Mouse (Mus musculus) kidney, postnatal 36 days (tissue): Measurements from ENCODE around the gene Nsf.
A peak's percentile ranks its signal among the peaks of the same experiment; 100 is the strongest.
"Not testable (repeated sequence)": the region's sequence is repeated elsewhere in the genome, so short reads cannot be mapped to it uniquely, and the experiment has no call there.

Experiments used
- DNase-seq, 2 experiments: peaks; one replicate each; pipeline ENCODE4 v3.0.0; 2021 to 2022; ENCODE audit warnings: mixed read lengths in 2 of 2

Nsf gene

GRCm38 (mm10) chr11:103890337-103891186 lies 63.3 kb downstream of the Nsf start:
- DNase-seq: no peak

DNA sequence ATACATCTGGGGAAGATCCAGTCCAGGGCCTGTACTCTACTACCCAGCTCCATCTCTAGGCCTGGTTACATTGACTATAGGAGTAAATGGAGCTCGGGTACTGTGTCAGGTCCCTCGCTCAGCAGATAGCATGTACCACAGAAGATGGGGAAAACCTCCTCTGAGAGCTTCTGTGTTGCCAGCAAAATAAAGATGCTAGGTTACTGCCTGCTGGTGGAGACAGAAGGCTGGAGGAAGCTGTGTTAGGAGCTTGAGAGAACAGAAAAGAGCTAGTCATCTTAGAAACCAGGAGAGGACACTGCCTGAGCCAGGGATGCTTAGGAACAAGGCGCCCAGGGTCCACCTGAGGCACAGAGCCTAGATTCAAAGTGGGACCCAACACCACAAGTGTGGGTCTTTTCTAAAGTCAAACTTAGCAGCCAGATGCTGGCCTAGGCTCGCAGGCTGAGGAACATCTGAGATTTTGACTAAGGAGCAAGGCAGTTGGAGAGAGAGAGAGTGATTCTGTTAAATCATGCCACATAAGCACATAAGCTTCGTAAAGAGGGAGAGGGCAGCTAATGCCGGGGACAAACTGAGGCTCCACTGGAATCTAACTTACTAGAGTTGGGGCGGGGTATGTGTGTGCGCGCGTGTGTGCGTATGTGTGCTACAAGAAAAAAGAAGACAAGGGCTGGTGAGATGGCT lies 66.0 kb downstream of the Nsf start:
- no peak for DNase-seq

DNA sequence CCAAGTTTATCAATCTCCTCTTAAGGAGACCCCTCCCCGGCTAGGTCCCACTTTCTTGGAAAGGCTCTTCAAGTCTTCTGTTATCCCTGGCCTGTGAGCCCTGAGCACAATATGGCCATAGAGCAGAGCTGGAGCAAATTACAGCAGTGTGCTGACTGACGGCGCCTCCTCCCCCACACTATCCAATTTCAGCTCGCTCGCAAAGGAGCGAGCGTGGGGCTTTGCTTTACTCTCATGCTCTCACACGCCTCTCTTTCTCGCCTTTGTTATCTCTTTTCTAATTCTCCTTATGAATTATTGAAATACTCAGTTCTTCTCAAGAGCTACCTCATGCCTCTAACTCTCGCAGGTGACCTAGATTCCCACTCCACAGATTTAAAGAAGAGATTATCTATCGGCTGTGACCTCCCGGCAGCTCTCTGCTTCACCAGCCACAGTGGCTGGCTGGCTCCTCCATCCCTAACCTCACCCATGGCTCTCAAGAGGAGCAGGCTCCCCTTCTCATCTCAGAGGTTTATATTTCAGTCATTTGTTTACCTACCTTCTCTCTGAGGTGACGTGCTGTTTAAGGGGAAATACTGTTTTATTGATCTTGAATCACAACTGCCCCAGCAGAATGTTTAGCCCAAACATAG lies 69.0 kb downstream of the Nsf start:
- DNase-seq: no peak

- DNase-seq: no peak
Observed at GRCm38 (mm10) chr11:103883793-103884192, 70.1 kb downstream of the Nsf start.

GRCm38 (mm10) chr11:103879476-103879875 lies 74.4 kb downstream of the Nsf start:
- not testable (repeated sequence) for DNase-seq

DNA sequence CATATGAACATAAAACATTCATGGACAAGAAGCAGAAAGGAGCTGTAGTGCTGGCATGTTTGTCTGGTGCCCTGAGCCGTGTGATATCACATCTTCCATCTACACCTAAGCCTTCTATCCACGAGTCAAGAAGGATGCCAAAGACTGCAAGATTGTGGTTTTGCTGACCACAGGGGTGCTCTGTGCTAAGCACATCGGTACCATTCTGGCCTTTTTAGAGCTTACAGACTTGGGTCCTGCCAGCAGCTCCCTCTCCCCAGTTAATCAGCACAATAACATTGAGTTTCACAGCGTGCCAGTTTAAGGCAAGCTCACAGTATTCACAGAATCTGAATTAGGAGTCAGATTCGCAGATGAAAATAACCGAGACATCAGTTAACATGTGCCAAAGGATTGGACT lies 75.4 kb downstream of the Nsf start:
- DNase-seq: no peak

DNA sequence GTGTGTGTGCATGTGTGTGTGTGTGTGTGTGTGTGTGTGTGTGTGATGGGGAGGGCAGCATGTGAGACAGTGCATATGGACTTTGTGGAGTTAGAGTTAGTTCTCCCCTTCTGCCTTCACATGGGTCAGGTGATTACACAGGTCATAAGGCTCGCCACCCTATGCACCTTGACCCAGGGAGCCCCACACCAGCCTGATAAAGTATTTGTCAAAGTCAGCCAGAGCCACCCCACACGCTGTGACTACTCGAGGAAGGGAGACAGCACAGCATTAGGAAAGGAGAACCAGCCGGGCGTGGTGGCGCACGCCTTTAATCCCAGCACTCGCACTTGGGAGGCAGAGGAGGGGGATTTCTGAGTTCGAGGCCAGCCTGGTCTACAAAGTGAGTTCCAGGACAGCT lies 83.5 kb downstream of the Nsf start:
- no peak for DNase-seq

DNA sequence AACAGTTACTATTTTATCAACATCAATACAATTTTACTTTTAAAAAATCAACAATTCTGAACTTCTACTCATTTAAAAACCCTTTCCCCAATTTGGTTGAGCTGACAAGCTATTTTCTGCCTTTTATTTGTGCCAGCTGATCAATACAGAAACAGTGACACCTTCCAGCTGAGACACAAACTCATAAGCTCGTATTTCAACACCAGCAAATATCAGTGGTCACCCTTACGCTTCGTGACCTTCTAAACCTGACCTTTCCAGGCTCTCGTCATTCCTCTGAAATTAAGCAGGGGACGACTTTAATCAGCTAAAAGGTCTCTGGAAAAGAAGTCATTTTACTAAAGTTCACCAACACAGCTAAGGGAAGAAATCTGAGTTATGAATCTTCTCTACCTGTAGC lies 86.2 kb downstream of the Nsf start:
- no peak for DNase-seq

- no peak for DNase-seq
Observed at GRCm38 (mm10) chr11:103865346-103865745, 88.5 kb downstream of the Nsf start.

- DNase-seq: no peak
Observed at GRCm38 (mm10) chr11:103864486-103864885, 89.4 kb downstream of the Nsf start.

GRCm38 (mm10) chr11:103862951-103863350 lies 90.9 kb downstream of the Nsf start:
- no peak for DNase-seq

GRCm38 (mm10) chr11:103859933-103860610 lies 93.8 kb downstream of the Nsf start:
- DNase-seq: no peak

GRCm38 (mm10) chr11:103858760-103859159 lies 95.1 kb downstream of the Nsf start:
- DNase-seq: peak in 1 of 2 experiments; percentile 23

DNA sequence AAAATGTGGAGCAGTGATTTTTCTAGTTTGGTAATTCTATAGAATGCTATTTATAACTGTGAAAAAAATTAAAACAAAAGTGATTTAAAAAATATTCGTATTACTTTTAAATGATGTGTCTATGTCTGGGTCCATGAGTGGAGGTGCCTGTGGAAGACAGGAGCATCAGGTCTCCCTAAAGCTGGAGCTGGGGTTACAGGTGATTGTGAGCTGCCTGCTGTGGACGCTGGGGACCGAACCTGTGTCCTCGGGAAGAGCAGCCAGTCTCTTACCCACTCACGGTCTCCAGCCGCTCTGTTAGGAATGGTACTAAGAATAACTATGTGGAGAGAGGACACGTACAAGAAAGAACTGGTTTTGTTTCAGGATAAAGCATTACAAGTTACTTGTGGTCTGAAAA lies 97.2 kb downstream of the Nsf start:
- no peak for DNase-seq

GRCm38 (mm10) chr11:103854294-103854693 lies 99.6 kb downstream of the Nsf start:
- DNase-seq: no peak

GRCm38 (mm10) chr11:103853284-103853920 lies 100.5 kb downstream of the Nsf start:
- no peak for DNase-seq

DNA sequence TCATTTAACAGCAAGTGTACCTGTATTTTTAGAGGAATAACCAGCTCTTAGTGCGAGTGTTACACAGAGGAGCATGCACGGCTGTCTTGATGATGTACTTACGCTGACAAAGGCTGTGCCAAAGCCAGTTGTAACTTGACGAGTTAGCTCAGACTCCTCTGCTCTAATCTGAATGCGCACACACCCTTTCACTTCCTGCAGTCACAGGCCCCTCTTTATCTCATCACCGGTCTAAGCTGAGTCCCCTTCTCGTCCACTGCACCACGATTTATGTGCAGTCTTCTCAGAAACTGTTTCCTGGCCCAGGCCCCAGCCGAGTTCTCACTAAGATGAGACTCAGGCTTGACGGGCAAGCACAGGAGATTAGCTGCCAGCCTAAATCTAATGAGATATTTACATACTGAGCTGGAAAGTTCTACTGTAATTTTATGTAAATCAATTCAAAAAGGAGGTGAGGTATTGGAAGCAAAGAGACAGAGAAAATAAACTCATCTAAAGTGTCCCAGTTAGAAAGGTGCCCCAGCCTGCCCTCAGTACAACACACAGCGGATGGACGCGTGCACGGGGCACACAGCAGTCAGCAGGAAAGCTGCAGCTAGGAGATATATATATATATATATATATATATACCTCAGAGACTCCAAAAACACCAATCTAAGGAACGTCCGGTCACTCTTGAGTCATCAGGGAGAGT lies 101.1 kb downstream of the Nsf start:
- DNase-seq: no peak

DNA sequence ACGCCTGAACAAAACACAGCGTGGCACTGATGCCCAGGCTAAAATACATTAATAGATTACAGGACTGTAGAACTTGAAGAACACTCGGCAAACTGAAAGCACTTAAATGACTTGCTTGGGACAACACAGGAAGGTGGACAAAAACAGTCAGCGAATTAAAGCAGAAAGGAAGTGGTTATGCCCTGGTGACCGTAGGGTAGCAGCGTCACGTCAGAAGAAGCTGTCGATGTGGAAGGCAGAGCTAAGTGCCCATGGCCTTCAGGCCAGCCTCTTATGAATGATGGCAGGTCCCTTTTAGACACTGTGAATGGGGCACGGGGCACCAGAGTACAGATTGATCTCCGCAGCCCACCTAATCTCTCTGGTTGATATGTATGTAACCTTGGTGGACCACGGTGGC lies 105.6 kb downstream of the Nsf start:
- DNase-seq: no peak

- no peak for DNase-seq
Observed at GRCm38 (mm10) chr11:103840834-103841233, 113.0 kb downstream of the Nsf start.

- no peak for DNase-seq
Observed at GRCm38 (mm10) chr11:103838955-103839354, 114.9 kb downstream of the Nsf start.

DNA sequence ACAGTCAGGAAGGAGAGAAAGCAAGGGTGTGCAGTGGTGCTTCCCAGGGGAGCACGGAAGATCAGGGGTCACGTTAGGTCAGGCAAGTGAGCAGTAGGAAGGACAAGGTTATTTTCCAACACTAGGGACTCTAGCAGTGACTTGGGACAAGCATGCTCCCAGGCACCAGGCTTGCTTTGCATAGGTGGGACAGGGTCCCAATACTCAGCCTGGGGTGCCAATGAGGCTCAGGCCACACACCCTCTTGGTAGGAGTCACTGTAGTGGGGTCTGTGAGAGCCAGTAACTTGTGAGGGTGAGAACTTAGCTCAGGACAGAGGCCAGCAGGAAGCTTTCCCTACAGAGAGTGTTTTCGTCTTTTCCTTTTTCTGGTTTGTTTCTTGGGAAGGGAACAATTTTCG lies 121.5 kb downstream of the Nsf start:
- DNase-seq: no peak

GRCm38 (mm10) chr11:103831766-103832165 lies 122.1 kb downstream of the Nsf start:
- no peak for DNase-seq
